Mouse (Mus musculus): ENCODE measurements around the gene Ptafr. TPM values are rescaled to one million over a fixed set of nuclear protein-coding genes. Genes with fewer than 3 reads are reported as not detected.

Gene Ptafr
- polyA plus RNA-seq, 1 experiment from 2014 or later = 1.1 TPM

DNA sequence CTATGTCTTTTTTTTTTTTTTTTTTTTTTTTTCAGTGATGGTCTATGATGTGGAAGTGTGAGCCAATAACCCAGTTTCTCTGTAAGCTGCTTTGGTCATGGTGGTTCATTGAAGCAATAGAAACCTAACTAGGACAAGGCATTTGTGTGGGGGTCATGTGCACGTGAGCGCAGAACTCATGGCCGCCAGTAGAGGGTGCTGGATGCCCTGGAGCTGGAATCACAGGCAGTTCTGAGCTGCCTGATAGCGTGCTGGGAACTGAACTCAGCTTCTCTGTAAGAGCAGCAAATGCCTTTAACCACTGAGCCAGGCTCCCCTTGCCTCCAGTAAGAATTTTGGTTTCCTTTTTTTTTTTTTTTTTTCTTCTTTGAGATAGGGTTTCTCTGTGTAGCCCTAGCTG, 56.3 kb downstream of the Ptafr start:
- H3K27ac ChIP-seq = no peak overlapping the region
- no peaks in the 10 kb centered on the region for H3K36me3 ChIP-seq
- H3K4me2 ChIP-seq = no peak overlapping the region
- H3K4me1 ChIP-seq = no peaks in the 10 kb centered on the region
- H3K4me3 ChIP-seq = no peak overlapping the region
- H3K27me3 ChIP-seq = no peaks in the 10 kb centered on the region
- WGBS = 93% methylated on average over 4 of the region's 4 CpGs
- H3K9me3 ChIP-seq = no peaks in the 10 kb centered on the region
- ATAC-seq (ENCODE audit: insufficient number of reproducible peaks, low FRiP score, low TSS enrichment, low read depth) = no peak
- H3K9ac ChIP-seq = no peak overlapping the region

DNA sequence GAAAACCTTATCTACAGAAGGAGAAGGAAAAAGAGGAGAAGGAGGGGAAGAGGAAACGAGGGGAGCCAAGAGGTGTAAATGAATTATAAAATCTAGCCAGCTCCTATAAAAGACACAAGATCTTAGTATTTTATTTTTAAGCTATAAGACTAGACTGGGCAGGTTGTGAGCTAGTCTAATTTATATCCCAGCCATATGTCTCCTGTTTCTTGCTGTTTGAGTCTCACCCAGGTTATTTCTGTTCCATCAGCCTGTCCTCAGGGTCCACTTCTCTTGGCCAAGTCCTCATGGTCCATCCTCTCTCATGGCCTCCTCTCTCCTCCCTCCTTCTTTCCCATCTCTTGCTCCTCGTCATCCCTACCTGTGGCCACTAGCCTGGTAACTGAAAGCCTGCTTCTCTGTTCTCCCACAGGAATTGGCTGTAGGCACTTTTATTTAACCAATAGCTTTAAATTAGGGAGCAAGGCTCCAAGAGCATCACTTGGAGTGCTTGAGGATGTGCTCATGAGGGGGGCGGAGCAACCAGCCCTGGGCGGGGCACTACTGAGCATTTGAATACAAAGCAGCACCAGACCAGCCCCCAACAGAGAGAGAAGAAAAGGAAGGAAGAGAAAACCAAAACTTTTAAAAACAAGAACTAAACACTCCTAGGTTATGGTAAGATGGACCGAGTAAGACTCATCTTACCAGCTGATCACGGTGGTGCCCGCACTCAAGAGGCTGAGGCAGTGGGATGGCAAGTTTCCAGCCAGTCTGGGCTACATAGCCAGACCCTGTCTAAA, 57.6 kb downstream of the Ptafr start:
- WGBS = 66% methylated on average over 7 of the region's 7 CpGs
- no peaks in the 10 kb centered on the region for H3K4me1 ChIP-seq
- ATAC-seq (ENCODE audit: insufficient number of reproducible peaks, low FRiP score, low TSS enrichment, low read depth) = no peak
- H3K9me3 ChIP-seq = no peaks in the 10 kb centered on the region
- H3K9ac ChIP-seq = no peak overlapping the region
- no peaks in the 10 kb centered on the region for H3K36me3 ChIP-seq
- no peak overlapping the region for H3K4me2 ChIP-seq
- no peaks in the 10 kb centered on the region for H3K27me3 ChIP-seq
- H3K27ac ChIP-seq = no peak overlapping the region
- H3K4me3 ChIP-seq = no peak overlapping the region

DNA sequence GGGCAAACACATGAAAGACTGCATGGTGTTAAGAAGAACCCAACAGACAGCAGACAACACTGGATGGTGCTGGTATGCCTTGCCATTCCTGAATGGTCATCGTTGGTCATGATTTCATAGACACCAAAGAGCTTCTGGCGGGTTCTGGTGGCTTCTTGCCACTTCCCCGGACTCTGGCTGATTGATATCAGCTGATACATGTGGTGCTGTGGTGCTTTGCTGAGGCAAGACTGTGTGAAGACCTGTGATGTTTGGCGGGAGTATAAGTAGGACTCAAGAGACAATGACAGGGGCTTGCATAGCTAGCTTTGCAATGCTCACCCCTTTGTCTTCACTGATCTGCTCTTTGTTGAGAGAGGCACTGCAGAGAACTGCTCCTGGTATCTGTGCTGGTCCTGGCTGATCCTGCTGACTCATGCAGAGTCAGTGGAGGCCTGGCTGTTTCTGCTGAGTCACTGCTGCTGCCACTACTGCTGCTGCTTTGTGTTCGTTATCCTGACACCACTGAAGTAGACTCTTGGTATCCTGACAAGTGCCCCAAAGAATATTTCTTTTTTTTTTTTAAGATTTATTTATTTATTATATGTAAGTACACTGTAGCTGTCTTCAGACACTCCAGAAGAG, 60.3 kb downstream of the Ptafr start:
- ATAC-seq (ENCODE audit: insufficient number of reproducible peaks, low FRiP score, low TSS enrichment, low read depth) = no peak
- Histone ChIP-seq H3K4me2 (no peak overlapping the region), H3K9ac (no peak overlapping the region), H3K36me3 (no peaks in the 10 kb centered on the region), H3K27me3 (no peaks in the 10 kb centered on the region), H3K9me3 (no peaks in the 10 kb centered on the region), H3K27ac (no peak overlapping the region), H3K4me1 (no peaks in the 10 kb centered on the region), H3K4me3 (no peak overlapping the region)
- WGBS = 75% methylated on average over 5 of the region's 5 CpGs

DNA sequence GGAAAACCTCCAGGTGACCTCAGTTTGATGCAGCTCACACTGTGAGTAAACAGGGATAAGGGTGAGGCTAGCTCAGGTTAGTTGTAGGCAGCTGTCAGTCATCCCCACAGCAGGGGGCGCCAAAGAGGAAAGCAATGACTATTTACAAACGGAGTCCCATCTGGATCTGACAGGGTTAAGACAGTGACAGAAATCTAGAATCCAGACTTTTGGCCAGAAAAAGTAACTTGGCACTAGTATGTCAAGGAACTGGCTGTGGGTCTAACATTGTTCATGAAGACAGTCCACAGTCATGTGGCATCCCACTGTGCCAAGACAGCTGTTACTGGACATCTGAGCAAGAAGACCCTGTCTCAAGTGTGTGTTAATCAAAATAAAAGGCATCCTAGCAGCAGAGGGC, 65.0 kb downstream of the Ptafr start:
- H3K9ac ChIP-seq = no peak overlapping the region
- ATAC-seq (ENCODE audit: insufficient number of reproducible peaks, low FRiP score, low TSS enrichment, low read depth) = no peak
- WGBS = 11% methylated on average over 2 of the region's 2 CpGs

More for the DNA sequence above, 65.0 kb downstream of the Ptafr start:
- Histone ChIP-seq H3K36me3 (no peaks in the 10 kb centered on the region), H3K4me1 (no peaks in the 10 kb centered on the region), H3K9me3 (no peaks in the 10 kb centered on the region), H3K4me2 (no peak overlapping the region), H3K4me3 (no peak overlapping the region), H3K27ac (no peak overlapping the region), H3K27me3 (no peaks in the 10 kb centered on the region)

Other genes starting within 250 kb of the Ptafr start
- 61.4 and 68.3 TPM in 2 replicates for gene Trnau1ap, start 234.5 kb upstream of the Ptafr start, polyA plus RNA-seq (2015; fragmentation: Nextera tagmentation; extraction: Ambion mirVana)
- 66.2 and 70.1 TPM in 2 replicates for gene Rcc1, start 210.5 kb upstream of the Ptafr start, polyA plus RNA-seq (2015; fragmentation: Nextera tagmentation; extraction: Ambion mirVana)
- gene Phactr4, start 141.6 kb upstream of the Ptafr start, polyA plus RNA-seq (2015; fragmentation: Nextera tagmentation; extraction: Ambion mirVana) = 20.1 and 20.9 TPM in 2 replicates
- 22.2 and 24.1 TPM in 2 replicates for gene Med18, start 100.1 kb upstream of the Ptafr start, polyA plus RNA-seq (2015; fragmentation: Nextera tagmentation; extraction: Ambion mirVana)
- 11.8 and 12.8 TPM in 2 replicates for gene Sesn2, start 53.6 kb upstream of the Ptafr start, polyA plus RNA-seq (2015; fragmentation: Nextera tagmentation; extraction: Ambion mirVana)
- gene Atpif1, start 30.4 kb upstream of the Ptafr start, polyA plus RNA-seq (2015; fragmentation: Nextera tagmentation; extraction: Ambion mirVana) = 746 and 799 TPM in 2 replicates
- gene Dnajc8, start 28.5 kb upstream of the Ptafr start, polyA plus RNA-seq (2015; fragmentation: Nextera tagmentation; extraction: Ambion mirVana) = 129 and 131 TPM in 2 replicates
- 25.2 and 25.5 TPM in 2 replicates for gene Eya3, start 74.9 kb downstream of the Ptafr start, polyA plus RNA-seq (2015; fragmentation: Nextera tagmentation; extraction: Ambion mirVana)
- gene Xkr8, start 168.5 kb downstream of the Ptafr start, polyA plus RNA-seq (2015; fragmentation: Nextera tagmentation; extraction: Ambion mirVana) = 6.0 and 7.2 TPM in 2 replicates
- 7.8 and 7.9 TPM in 2 replicates for gene Smpdl3b, start 193.2 kb downstream of the Ptafr start, polyA plus RNA-seq (2015; fragmentation: Nextera tagmentation; extraction: Ambion mirVana)
- 97.9 and 105 TPM in 2 replicates for gene Rpa2, start 204.3 kb downstream of the Ptafr start, polyA plus RNA-seq (2015; fragmentation: Nextera tagmentation; extraction: Ambion mirVana)
- gene Themis2, start 232.3 kb downstream of the Ptafr start, polyA plus RNA-seq (2015; fragmentation: Nextera tagmentation; extraction: Ambion mirVana) = 1.3 and 1.8 TPM in 2 replicates